Mouse (Mus musculus) hindbrain, embryonic 15.5 days (tissue): ENCODE data around the gene Slc35e4. TPM values are rescaled to one million over a fixed set of nuclear protein-coding genes. Genes with fewer than 3 reads are reported as not detected.

Experiments
- ATAC-seq: fragments of 200-750 bp; cut with Nextera tagmentation; 2 replicates; pipeline ENCODE4 v1.8.0; 2017; ENCODE audit warnings: low read depth, moderate number of reproducible peaks, moderate TSS enrichment; ENCODE audit not compliant: low FRiP score
- H3K27ac ChIP-seq: fragments of 300-500 bp; sonication (generic); replicated peaks from 2 replicates; pipeline ENCODE4 v1.5.1; 2015; ENCODE audit warnings: mild to moderate bottlenecking, inconsistent platforms
- H3K27me3 ChIP-seq: fragments of 300-500 bp; sonication (generic); 2 replicates; pipeline ENCODE4 v1.6.1; 2015; ENCODE audit warnings: control low read depth, inconsistent platforms
- H3K36me3 ChIP-seq: fragments of 300-500 bp; sonication (generic); 2 replicates; pipeline ENCODE4 v1.6.1; 2015; ENCODE audit warnings: control low read depth, inconsistent platforms
- H3K4me1 ChIP-seq: fragments of 300-500 bp; sonication (generic); replicated peaks from 2 replicates; pipeline ENCODE4 v1.6.1; 2015; ENCODE audit warnings: control low read depth, inconsistent platforms
- H3K4me2 ChIP-seq: fragments of 300-500 bp; sonication (generic); 2 replicates; pipeline ENCODE4 v1.6.1; 2015; ENCODE audit warnings: moderate library complexity, mild to moderate bottlenecking, inconsistent platforms
- H3K4me3 ChIP-seq: fragments of 300-500 bp; sonication (generic); 2 replicates; pipeline ENCODE4 v1.5.1; 2015; ENCODE audit warnings: mild to moderate bottlenecking, inconsistent platforms
- H3K9ac ChIP-seq: fragments of 300-500 bp; sonication (generic); 2 replicates; pipeline ENCODE4 v1.6.1; 2015; ENCODE audit warnings: inconsistent platforms
- H3K9me3 ChIP-seq: fragments of 300-500 bp; sonication (generic); 2 replicates; pipeline ENCODE4 v1.6.1; 2016; ENCODE audit warnings: control low read depth, inconsistent platforms
- WGBS: fragments of 180-500 bp; shearing (Covaris S2); methylation state at CpG from one replicate; pipeline ENCODE4 v1.1.7; 2015; 5-methylcytosine and 5-hydroxymethylcytosine counted together
- polyA plus RNA-seq: library from polyadenylated mRNA; unstranded; fragments of >200 nt; fragmentation: Nextera tagmentation; extraction: Ambion mirVana; gene quantifications from 2 replicates; pipeline ENCODE4 v1.2.1, GENCODE M21; 2015

The Slc35e4 gene
- polyA plus RNA-seq, 1 experiment from 2014 or later = 20.3 TPM

GRCm38 (mm10) chr11:3894406-3895281 lies 19.8 kb downstream of the Slc35e4 start, which contains the start of the genes 4921536K21Rik and Dusp18:
Gene 4921536K21Rik (minus strand): TSS chr11:3895098.
Gene Dusp18 (plus strand): TSS chr11:3895240.
- Histone ChIP-seq H3K36me3 (peaks cover 14% of the 10 kb centered on the region), H3K4me1 (peaks cover 17% of the 10 kb centered on the region), H3K4me2 (peak within 1 kb of the TSS; percentile 83), H3K27me3 (no peaks in the 10 kb centered on the region), H3K4me3 (peak within 1 kb of the TSS; percentile 49), H3K9ac (peak within 1 kb of the TSS; percentile 48), H3K27ac (peak within 1 kb of the TSS; percentile 77), H3K9me3 (no peaks in the 10 kb centered on the region)
- whole genome bisulfite sequencing = 1% methylated on average over 46 of the region's 46 CpGs
- ATAC-seq = peak; percentile 99

- no peak for ATAC-seq
- H3K4me2 ChIP-seq = peak overlapping the region; percentile 83
- no peak overlapping the region for H3K9ac ChIP-seq
- H3K9me3 ChIP-seq = no peaks in the 10 kb centered on the region
- 82% methylated on average over 6 of the region's 6 CpGs for WGBS
- H3K4me1 ChIP-seq = peaks cover 12% of the 10 kb centered on the region
- H3K27me3 ChIP-seq = no peaks in the 10 kb centered on the region
- peak overlapping the region; percentile 49; the same call in 1 of the 2 replicates for H3K4me3 ChIP-seq
- H3K27ac ChIP-seq = no peak overlapping the region
- H3K36me3 ChIP-seq = peaks cover 14% of the 10 kb centered on the region
These were observed 20.5 kb downstream of the Slc35e4 start for GRCm38 (mm10) chr11:3893970-3894369.

GRCm38 (mm10) chr11:3887331-3887730 lies 27.1 kb downstream of the Slc35e4 start:
- WGBS = 75% methylated on average over 5 of the region's 5 CpGs
- H3K36me3 ChIP-seq = no peaks in the 10 kb centered on the region
- no peak overlapping the region for H3K4me2 ChIP-seq
- no peak overlapping the region for H3K4me3 ChIP-seq
- no peaks in the 10 kb centered on the region for H3K9me3 ChIP-seq
- H3K27ac ChIP-seq = no peak overlapping the region
- H3K4me1 ChIP-seq = no peaks in the 10 kb centered on the region
- H3K9ac ChIP-seq = no peak overlapping the region
- ATAC-seq = no peak
- no peaks in the 10 kb centered on the region for H3K27me3 ChIP-seq

GRCm38 (mm10) chr11:3883711-3884110 lies 30.8 kb downstream of the Slc35e4 start:
- Histone ChIP-seq H3K4me3 (no peak overlapping the region), H3K9ac (no peak overlapping the region), H3K4me1 (no peaks in the 10 kb centered on the region), H3K9me3 (no peaks in the 10 kb centered on the region), H3K36me3 (no peaks in the 10 kb centered on the region), H3K27me3 (no peaks in the 10 kb centered on the region), H3K4me2 (no peak overlapping the region), H3K27ac (no peak overlapping the region)
- 95% methylated on average over 3 of the region's 3 CpGs for WGBS
- no peak for ATAC-seq

- Histone ChIP-seq H3K4me2 (no peak overlapping the region), H3K27ac (no peak overlapping the region), H3K36me3 (no peaks in the 10 kb centered on the region), H3K4me1 (no peaks in the 10 kb centered on the region), H3K4me3 (no peak overlapping the region), H3K27me3 (no peaks in the 10 kb centered on the region), H3K9me3 (no peaks in the 10 kb centered on the region), H3K9ac (no peak overlapping the region)
- no peak for ATAC-seq
- 43% methylated on average over 2 of the region's 2 CpGs for WGBS
These were observed 34.6 kb downstream of the Slc35e4 start for GRCm38 (mm10) chr11:3879836-3880235.

- H3K9ac ChIP-seq = no peak overlapping the region
- no peaks in the 10 kb centered on the region for H3K27me3 ChIP-seq
- no peak overlapping the region for H3K27ac ChIP-seq
- H3K4me2 ChIP-seq = no peak overlapping the region
- no peaks in the 10 kb centered on the region for H3K9me3 ChIP-seq
- no peaks in the 10 kb centered on the region for H3K4me1 ChIP-seq
- no peak overlapping the region for H3K4me3 ChIP-seq
- no peaks in the 10 kb centered on the region for H3K36me3 ChIP-seq
- ATAC-seq = no peak
- 83% methylated on average over 7 of the region's 7 CpGs for WGBS
These were observed 35.8 kb downstream of the Slc35e4 start for GRCm38 (mm10) chr11:3878660-3879059.

- Histone ChIP-seq H3K9ac (no peak overlapping the region), H3K4me2 (no peak overlapping the region), H3K9me3 (no peaks in the 10 kb centered on the region), H3K36me3 (no peaks in the 10 kb centered on the region), H3K27me3 (no peaks in the 10 kb centered on the region), H3K4me3 (no peak overlapping the region), H3K4me1 (no peaks in the 10 kb centered on the region), H3K27ac (no peak overlapping the region)
- WGBS = 77% methylated on average over 6 of the region's 6 CpGs
- no peak for ATAC-seq
These were observed 38.0 kb downstream of the Slc35e4 start for GRCm38 (mm10) chr11:3876419-3876818.

GRCm38 (mm10) chr11:3864343-3864742 lies 50.1 kb downstream of the Slc35e4 start:
- no peak for ATAC-seq
- Histone ChIP-seq H3K27me3 (peaks cover 10% of the 10 kb centered on the region; the same call in 1 of the 2 replicates), H3K36me3 (no peaks in the 10 kb centered on the region), H3K4me3 (peak overlapping the region; percentile 52), H3K9ac (0 out of 2 replicates have a peak overlapping the region, but pooled peaks have one; percentile 52), H3K4me1 (peaks cover 23% of the 10 kb centered on the region), H3K9me3 (no peaks in the 10 kb centered on the region), H3K4me2 (peak overlapping the region; percentile 70), H3K27ac (peak overlapping the region; percentile 54; the same call in 1 of the 2 replicates)
- WGBS = 24% methylated on average over 6 of the region's 6 CpGs

- H3K27me3 ChIP-seq = peaks cover 10% of the 10 kb centered on the region; the same call in 1 of the 2 replicates
- peak within 1 kb of the TSS; percentile 52 for H3K4me3 ChIP-seq
- peaks cover 23% of the 10 kb centered on the region for H3K4me1 ChIP-seq
- peak within 1 kb of the TSS; percentile 52 for H3K9ac ChIP-seq
- H3K36me3 ChIP-seq = no peaks in the 10 kb centered on the region
- 5% methylated on average over 43 of the region's 58 CpGs for WGBS
- no peaks in the 10 kb centered on the region for H3K9me3 ChIP-seq
- peak within 1 kb of the TSS; percentile 70 for H3K4me2 ChIP-seq
- peak within 1 kb of the TSS; percentile 54 for H3K27ac ChIP-seq
- peak; percentile 92 for ATAC-seq
These were observed 50.9 kb downstream of the Slc35e4 start, which contains the start of gene Osbp2 for GRCm38 (mm10) chr11:3863454-3864112. Gene Osbp2 (minus strand): TSS chr11:3863903.

- Histone ChIP-seq H3K9me3 (no peaks in the 10 kb centered on the region), H3K27ac (no peak overlapping the region), H3K4me1 (peaks cover 23% of the 10 kb centered on the region), H3K4me3 (peak overlapping the region; percentile 52), H3K27me3 (peaks cover 10% of the 10 kb centered on the region; the same call in 1 of the 2 replicates), H3K9ac (peak overlapping the region; percentile 52; the same call in 1 of the 2 replicates), H3K4me2 (peak overlapping the region; percentile 70), H3K36me3 (no peaks in the 10 kb centered on the region)
- WGBS = 75% methylated on average over 19 of the region's 19 CpGs
- ATAC-seq = no peak
These were observed 51.6 kb downstream of the Slc35e4 start for GRCm38 (mm10) chr11:3862661-3863453.

GRCm38 (mm10) chr11:3860361-3860760 lies 54.1 kb downstream of the Slc35e4 start:
- Histone ChIP-seq H3K4me3 (no peak overlapping the region), H3K36me3 (no peaks in the 10 kb centered on the region), H3K4me2 (no peak overlapping the region), H3K9me3 (no peaks in the 10 kb centered on the region), H3K9ac (no peak overlapping the region), H3K27me3 (peaks cover 7% of the 10 kb centered on the region; the same call in 1 of the 2 replicates), H3K27ac (no peak overlapping the region), H3K4me1 (peaks cover 23% of the 10 kb centered on the region)
- ATAC-seq = no peak
- 87% methylated on average over 4 of the region's 4 CpGs for WGBS
